Mouse (Mus musculus): ENCODE results near the gene Hoxc4. TPM values are rescaled to one million over a fixed set of nuclear protein-coding genes. Genes with fewer than 3 reads are reported as not detected.

Gene Hoxc4
- polyA plus RNA-seq, 1 experiment: 89.1 TPM

DNA sequence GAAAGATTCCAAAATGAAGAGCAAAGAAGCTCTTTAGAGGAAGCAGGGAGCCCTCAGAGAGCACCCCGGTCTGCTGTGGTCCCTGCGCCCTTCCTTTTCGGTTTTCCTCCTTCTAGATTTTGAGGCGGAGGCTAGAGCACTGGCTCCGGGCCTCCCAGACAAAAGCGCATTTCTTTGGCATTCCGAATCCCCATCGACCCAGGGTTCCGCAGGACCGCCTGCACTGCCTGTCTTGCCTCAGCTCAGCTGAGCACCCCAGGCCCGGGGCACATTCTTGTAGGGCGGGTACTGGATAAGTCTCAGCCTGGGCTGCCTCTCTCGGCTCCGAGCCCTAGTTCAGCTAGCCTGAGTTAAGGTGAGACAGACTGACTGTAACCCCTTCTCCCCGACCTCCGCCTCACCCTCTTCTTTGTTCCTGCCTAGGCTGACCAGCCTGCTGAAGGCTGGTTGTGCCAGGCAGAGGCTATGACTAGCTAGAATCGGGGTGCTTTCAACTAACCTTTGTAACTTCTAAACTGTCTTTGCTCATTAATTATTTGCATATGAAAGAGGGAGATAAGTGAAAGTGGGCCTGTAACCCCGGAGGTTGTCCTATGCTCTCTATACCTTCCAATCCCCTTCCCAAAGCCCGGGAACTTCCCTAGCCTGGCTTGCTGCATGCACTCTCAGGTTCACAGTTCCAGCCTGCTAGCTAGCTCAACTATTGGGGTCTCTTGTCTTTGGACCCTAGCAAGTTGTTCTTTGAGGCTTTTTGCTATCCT lies 3.1 kb upstream of the Hoxc4 start:
- TF ChIP-seq GATA1 (IDR thresholded peaks at IDR 0.05; ENCODE audit: low read length): no peak

- no peak for TF ChIP-seq GATA1 (IDR thresholded peaks at IDR 0.05; ENCODE audit: low read length)
Observed at GRCm38 (mm10) chr15:103020899-103021418, 2.2 kb downstream of the Hoxc4 start.

DNA sequence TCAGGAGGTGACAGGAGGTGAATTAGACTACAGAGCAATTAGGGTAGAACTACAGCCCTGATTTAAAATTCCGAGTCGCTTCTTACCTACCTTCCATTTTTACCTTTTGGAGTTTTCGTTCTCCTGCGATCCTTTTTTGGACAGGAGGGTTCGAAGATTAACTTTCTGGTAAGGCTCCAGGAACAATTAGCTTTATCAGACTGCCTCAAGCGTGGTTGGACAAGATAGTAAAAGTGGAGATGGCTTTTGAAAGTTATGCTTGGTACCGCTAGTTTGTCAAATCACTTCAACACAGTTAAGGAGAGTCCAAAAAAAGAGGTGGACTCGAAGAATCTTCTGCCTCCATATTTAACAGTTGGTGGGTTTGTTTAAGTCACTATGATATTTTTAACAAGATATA lies 2.8 kb downstream of the Hoxc4 start:
- no peak for TF ChIP-seq GATA1 (IDR thresholded peaks at IDR 0.05; ENCODE audit: low read length)

DNA sequence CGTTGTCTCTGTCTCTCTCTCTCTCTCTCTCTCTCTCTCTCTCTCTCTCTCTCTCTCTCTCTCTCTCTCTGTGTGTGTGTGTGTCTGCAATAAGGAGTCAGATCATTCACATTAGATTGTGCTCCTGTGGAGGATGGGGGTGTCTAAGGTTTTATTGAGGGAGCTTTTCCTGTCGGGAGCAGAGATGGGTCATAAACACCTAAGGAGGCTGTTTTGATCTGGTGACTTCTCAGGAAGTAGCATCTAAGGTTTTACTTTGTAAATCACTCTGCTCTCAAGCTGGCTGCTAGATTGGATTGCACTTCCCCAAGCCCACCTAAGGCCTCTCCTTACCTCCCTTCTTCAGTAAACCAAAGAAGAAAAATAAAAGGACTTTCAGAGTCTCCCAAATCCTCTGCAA lies 5.4 kb downstream of the Hoxc4 start:
- no peak for TF ChIP-seq GATA1 (IDR thresholded peaks at IDR 0.05; ENCODE audit: low read length)

DNA sequence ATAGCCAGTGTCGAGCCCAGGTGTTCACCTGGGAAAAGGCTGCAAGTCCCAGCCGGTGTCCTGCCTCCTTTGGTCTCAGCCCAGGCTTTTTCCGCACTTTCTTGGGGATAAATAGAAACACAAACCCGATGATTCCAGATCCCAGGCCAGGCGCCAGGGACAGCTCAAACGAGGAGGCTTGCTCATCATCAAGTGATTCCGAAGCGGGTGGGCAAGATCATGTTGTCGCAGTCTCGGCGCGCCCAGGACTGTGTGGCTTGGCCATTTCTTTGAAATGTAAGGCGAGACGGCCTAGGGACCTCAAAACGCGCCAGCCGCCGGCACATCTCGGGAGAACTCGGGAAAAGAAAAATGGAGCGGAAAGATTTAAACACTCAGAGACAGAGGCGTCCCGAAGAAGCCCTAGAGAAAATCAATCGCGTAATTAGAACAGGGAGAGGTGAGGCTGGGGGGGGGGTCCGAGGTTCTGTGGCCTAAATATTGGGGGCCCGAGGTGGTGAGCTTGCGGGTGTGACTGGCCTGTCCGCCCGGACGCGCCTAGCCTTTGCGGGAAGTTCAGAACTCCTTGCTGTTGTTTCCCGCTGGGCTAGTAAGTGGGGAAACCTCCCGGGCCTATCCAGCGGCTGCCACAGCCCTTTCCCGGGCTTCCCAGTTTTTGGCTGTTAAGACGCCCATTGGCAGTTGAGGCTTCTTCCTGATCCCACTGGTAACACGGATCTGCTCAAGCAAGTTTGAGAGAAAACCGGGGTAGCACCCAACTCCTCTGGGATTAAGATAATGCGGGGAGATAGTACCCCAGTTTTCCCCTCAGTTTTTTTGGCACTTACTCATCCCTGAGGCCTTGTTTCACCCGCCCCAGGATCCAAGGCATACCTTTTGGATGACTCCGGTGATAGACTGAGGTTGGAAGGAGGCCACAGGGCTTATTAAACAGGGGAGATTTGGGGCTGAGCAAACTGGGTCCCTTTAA lies 8.8 kb downstream of the Hoxc4 start:
- no peak for TF ChIP-seq GATA1 (IDR thresholded peaks at IDR 0.05; ENCODE audit: low read length)

DNA sequence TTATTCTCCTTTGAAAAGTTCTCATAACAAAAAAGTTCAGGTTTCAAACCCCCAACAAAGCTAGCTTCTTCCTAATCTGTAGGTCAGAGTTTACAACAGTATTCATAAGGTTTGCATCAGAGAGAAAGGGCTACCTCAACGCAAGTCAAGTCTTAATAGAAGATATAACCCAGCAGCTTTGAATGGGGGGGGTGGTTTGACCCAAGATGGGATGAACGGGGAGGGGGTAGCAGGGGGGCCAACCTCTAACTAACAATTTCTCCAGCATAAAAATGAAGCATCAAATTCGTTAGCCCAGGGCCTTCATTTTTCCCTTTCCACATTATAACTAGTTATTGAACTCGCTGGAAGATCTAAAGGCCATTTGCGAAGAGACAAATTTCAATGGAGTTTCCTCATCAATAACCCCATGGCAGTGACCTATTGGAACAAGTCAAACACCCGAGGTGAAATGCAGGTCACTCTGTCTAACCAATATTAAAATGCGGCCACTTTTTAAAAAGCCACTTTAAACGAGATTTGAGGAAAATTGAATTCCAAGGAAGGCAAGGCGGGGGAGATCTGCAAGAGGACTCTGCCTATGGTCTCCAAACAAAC lies 10.3 kb downstream of the Hoxc4 start:
- TF ChIP-seq GATA1 (IDR thresholded peaks at IDR 0.05; ENCODE audit: low read length): no peak

- TF ChIP-seq GATA1 (IDR thresholded peaks at IDR 0.05; ENCODE audit: low read length): no peak
Observed at GRCm38 (mm10) chr15:103030142-103030541, 11.4 kb downstream of the Hoxc4 start.

DNA sequence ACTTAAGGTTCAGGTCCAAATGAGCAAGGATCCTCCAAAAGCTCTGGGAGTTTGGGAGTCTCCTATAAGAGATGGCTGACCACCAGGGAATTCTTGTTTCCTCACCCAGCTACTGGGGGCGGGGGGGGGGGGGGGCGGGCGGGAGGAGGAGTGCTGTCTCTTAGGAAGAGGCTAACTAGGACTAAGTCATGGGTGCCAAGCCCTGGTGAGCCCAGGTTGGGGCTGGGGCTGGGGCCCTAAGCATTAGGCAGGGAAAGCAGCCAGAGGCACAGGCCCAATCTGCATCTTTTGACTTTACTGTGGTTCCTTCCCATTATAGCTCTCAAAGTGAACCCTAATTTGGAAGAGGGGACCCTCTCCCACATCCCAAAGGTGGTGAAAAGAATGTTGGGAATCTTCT lies 13.4 kb downstream of the Hoxc4 start:
- no peak for TF ChIP-seq GATA1 (IDR thresholded peaks at IDR 0.05; ENCODE audit: low read length)

GRCm38 (mm10) chr15:103032646-103033575 lies 14.2 kb downstream of the Hoxc4 start:
- TF ChIP-seq GATA1 (IDR thresholded peaks at IDR 0.05; ENCODE audit: low read length): no peak

DNA sequence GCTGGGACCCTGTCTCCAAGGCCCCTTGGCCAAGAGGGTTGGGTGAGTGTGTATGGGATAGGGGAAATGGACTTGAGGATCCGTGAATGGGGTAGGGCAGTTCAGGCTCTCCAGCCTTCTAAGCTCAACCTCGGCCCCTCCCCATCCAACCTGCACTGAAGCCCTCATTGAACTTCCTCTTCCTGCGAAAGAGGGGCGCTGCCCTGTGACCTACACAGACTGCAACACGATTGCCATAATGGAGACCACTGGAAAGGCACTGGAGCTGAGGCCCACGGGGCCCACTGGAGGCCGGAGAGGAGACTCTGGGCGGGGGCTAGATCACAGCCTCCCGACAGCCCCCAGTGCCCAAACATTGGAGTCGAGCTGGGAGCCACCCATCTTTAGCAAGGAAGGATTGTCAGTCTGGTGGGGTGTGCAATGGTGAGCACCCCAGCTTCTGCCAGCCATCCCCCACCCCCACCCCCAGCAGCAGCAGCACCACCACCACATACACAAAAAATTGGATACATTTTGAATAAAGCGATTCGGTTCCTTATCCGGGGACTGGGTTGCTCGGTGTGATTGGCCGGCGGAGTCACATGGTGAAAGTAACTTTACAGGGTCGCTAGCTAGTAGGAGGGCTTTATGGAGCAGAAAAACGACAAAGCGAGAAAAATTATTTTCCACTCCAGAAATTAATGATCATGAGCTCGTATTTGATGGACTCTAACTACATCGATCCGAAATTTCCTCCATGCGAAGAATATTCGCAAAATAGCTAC lies 15.5 kb downstream of the Hoxc4 start:
- no peak for TF ChIP-seq GATA1 (IDR thresholded peaks at IDR 0.05; ENCODE audit: low read length)

DNA sequence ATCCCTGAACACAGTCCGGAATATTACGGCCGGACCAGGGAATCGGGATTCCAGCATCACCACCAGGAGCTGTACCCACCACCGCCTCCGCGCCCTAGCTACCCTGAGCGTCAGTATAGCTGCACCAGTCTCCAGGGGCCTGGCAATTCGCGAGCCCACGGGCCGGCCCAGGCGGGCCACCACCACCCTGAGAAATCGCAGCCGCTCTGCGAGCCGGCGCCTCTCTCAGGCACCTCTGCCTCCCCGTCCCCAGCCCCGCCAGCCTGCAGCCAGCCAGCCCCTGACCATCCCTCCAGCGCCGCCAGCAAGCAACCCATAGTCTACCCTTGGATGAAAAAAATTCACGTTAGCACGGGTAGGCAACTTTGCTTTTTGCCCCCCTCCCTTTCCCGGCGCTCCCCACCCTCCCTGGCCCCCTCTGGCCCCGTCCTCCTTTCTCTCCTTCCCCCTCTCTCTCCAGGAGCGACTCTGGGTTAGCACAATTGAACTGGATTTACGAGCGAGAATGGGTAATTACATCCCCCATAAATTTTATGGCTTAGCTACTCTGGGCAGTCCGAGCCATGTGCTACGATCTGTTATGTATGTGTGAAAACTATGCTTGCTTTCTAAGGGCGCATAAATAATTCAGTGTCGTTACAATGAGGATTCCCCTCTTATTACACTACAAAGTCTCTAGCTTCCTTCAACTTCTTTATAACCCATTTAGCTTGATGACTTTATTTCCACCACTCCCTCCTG lies 16.2 kb downstream of the Hoxc4 start:
- no peak for TF ChIP-seq GATA1 (IDR thresholded peaks at IDR 0.05; ENCODE audit: low read length)

DNA sequence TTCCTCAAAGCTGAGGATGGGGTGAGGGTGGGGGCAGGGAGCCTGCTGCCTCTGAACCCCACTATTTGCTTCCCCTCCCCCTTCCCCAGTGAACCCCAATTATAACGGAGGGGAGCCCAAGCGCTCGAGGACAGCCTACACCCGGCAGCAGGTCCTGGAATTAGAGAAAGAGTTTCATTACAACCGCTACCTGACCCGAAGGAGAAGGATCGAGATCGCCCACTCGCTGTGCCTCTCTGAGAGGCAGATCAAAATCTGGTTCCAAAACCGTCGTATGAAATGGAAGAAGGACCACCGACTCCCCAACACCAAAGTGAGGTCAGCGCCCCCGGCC lies 16.8 kb downstream of the Hoxc4 start:
- no peak for TF ChIP-seq GATA1 (IDR thresholded peaks at IDR 0.05; ENCODE audit: low read length)

DNA sequence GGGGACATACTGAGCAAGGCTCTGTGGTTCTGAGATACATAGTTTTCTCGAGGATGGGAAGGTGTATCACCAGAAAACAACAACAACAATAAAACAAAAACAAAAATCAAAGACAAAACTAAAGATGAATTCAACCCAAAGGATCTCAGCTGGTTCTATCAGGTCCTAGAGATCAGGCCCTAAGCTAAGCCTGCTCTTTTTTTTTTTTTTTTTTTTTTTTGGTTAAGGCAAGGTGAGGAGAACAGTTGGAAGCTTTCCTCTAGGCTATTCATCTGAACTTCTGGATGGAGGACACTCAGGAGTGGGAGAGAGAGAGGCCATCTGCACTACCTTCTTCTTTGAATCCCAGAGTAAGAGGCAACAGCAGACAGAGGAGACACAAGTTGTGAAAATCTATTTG lies 18.8 kb downstream of the Hoxc4 start:
- no peak for TF ChIP-seq GATA1 (IDR thresholded peaks at IDR 0.05; ENCODE audit: low read length)

Measured in G1E-ER4 (cell line).